Mouse (Mus musculus): ENCODE data around the gene Ccno. TPM values are rescaled to one million over a fixed set of nuclear protein-coding genes. Genes with fewer than 3 reads are reported as not detected.
A peak's percentile ranks its signal among the peaks of the same experiment; 100 is the strongest.
"Not testable (repeated sequence)": the region's sequence is repeated elsewhere in the genome, so short reads cannot be mapped to it uniquely, and the experiment has no call there.

Ccno gene
- polyA plus RNA-seq, 1 experiment from 2014 or later: 0.98 TPM

DNA sequence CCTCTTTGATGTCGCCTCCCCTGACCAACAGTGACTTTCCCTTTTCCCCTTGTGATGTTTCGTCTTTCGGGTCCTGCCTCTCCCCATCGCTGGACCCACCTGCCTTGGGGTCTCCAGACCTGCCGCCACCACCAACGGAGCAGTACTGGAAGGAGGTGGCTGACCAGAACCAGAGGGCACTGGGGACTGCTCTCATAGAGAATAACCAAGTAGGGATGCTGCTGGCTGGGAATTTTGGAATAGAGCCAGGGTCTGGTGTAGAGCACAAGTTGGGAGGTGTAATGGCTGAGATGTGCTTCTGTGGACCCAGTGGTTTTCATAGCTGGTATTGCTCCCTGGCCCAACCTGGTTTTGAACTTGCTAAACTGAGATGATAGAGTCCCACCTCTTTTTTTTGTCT lies 9.8 kb downstream of the Ccno start:
- Histone ChIP-seq H3K9me3 (ENCODE audit: control insufficient read depth, low read length) (no peaks in the 10 kb centered on the region), H3K27me3 (replicated peaks; ENCODE audit: control insufficient read depth, insufficient read depth, low read length) (peaks cover 63% of the 10 kb centered on the region), H3K36me3 (ENCODE audit: control insufficient read depth, insufficient read depth, low read length) (no peaks in the 10 kb centered on the region), H3K4me2 (ENCODE audit: low read length) (no peak overlapping the region), H3K4me3 (ENCODE audit: low read length) (no peak overlapping the region), H3K4me1 (ENCODE audit: control insufficient read depth, insufficient read depth, low read depth, low read length) (peaks cover 17% of the 10 kb centered on the region), H3K27ac (ENCODE audit: low read depth, low read length) (no peak overlapping the region), H3K9ac (ENCODE audit: low read depth, low read length) (no peak overlapping the region)
- WGBS: 65% methylated on average over 6 of the region's 6 CpGs
- ATAC-seq: no peak

DNA sequence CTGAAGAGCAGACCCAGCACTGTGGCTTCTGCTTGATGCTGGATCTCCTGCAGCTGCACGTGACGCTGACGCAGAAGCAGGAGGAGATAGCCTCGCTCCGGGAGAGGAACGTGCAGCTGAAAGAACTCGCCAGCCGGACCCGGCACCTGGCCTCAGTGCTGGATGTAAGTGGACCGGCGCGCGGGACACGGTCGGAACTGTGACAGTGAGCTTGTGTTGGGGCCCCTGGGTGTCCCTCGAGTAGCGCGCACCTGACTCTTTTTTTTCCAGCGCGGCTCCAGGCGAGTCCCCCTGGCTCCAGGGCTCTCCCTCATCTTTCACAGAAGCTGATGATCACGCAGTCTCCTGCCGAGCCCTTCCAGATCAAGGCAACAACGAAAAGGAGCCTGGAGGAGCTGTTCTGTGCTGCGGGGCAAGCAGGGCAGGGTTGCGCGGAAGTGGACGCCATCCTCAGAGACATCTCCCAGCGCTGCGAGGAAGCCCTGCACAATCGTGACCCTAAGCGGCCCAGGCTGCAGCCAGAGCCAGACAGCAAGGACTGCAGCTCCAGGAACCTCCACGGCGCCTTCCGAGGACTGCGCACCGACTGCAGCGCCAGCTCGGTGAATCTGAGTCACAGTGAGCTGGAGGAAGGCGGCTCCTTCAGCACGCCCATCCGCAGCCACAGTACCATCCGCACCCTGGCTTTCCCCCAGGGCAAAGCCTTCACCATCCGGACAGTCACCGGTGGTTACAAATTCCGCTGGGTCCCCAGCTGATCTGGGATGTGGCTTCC lies 11.0 kb downstream of the Ccno start:
- Histone ChIP-seq H3K27ac (ENCODE audit: low read depth, low read length) (0 out of 2 replicates have a peak overlapping the region, but pooled peaks have one; percentile 23), H3K4me2 (ENCODE audit: low read length) (peak overlapping the region; percentile 97), H3K4me1 (ENCODE audit: control insufficient read depth, insufficient read depth, low read depth, low read length) (peaks cover 13% of the 10 kb centered on the region), H3K9me3 (ENCODE audit: control insufficient read depth, low read length) (no peaks in the 10 kb centered on the region), H3K27me3 (replicated peaks; ENCODE audit: control insufficient read depth, insufficient read depth, low read length) (peaks cover 56% of the 10 kb centered on the region), H3K36me3 (ENCODE audit: control insufficient read depth, insufficient read depth, low read length) (no peaks in the 10 kb centered on the region), H3K4me3 (ENCODE audit: low read length) (peak overlapping the region; percentile 56), H3K9ac (ENCODE audit: low read depth, low read length) (peak overlapping the region; percentile 69)
- under 1% methylated on average over 46 of the region's 46 CpGs for WGBS
- ATAC-seq: peak; percentile 68

GRCm38 (mm10) chr13:113000090-113000489 lies 12.5 kb downstream of the Ccno start:
- peaks cover 44% of the 10 kb centered on the region for H3K27me3 ChIP-seq (replicated peaks; ENCODE audit: control insufficient read depth, insufficient read depth, low read length)
- H3K9ac ChIP-seq (ENCODE audit: low read depth, low read length): no peak overlapping the region
- ATAC-seq: no peak
- H3K4me3 ChIP-seq (ENCODE audit: low read length): no peak overlapping the region
- no peaks in the 10 kb centered on the region for H3K36me3 ChIP-seq (ENCODE audit: control insufficient read depth, insufficient read depth, low read length)
- no peak overlapping the region for H3K27ac ChIP-seq (ENCODE audit: low read depth, low read length)
- no peaks in the 10 kb centered on the region for H3K9me3 ChIP-seq (ENCODE audit: control insufficient read depth, low read length)
- 73% methylated on average over 3 of the region's 3 CpGs for WGBS
- peaks cover 7% of the 10 kb centered on the region; the same call in 1 of the 2 replicates for H3K4me1 ChIP-seq (ENCODE audit: control insufficient read depth, insufficient read depth, low read depth, low read length)
- no peak overlapping the region for H3K4me2 ChIP-seq (ENCODE audit: low read length)

DNA sequence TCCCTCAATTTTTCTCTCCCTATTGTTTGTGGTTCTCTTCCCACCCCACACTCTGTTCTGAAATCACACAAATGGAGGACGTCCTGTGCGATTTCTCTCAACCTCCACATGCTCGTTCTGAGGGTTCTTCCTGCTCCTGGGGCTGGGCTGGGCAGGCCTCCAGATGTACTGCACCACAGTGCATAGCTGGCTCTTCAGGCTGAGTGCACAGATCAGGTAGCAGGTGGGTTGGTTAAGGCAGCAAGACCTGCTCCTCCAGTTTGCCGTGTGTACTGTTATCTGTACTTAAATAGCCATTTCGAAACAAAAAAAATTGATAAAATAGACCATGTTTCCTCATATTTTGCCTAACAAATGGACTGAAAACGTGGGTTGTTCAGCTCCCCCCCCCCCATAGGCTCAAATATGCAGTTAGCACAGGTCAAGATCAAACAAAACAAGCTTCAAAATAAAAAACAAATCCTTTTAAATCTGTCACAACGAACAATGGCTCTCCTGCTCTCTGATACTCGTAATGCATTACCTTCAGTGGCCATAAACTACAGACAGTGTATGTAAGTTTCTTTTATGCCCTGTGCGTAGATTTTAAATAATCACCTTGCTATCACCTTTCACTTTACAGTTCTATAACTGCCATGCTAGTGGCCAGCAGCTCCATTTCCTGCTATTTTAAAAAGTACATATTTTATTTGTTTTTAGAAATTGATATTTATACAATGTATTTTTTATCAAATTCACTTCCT lies 13.1 kb downstream of the Ccno start:
- H3K27me3 ChIP-seq (replicated peaks; ENCODE audit: control insufficient read depth, insufficient read depth, low read length): peaks cover 39% of the 10 kb centered on the region
- no peaks in the 10 kb centered on the region for H3K9me3 ChIP-seq (ENCODE audit: control insufficient read depth, low read length)
- no peaks in the 10 kb centered on the region for H3K36me3 ChIP-seq (ENCODE audit: control insufficient read depth, insufficient read depth, low read length)
- no peak overlapping the region for H3K4me3 ChIP-seq (ENCODE audit: low read length)
- 73% methylated on average over 9 of the region's 9 CpGs for WGBS
- no peak overlapping the region for H3K9ac ChIP-seq (ENCODE audit: low read depth, low read length)
- ATAC-seq: no peak
- H3K27ac ChIP-seq (ENCODE audit: low read depth, low read length): no peak overlapping the region
- H3K4me1 ChIP-seq (ENCODE audit: control insufficient read depth, insufficient read depth, low read depth, low read length): peaks cover 7% of the 10 kb centered on the region; the same call in 1 of the 2 replicates
- no peak overlapping the region for H3K4me2 ChIP-seq (ENCODE audit: low read length)

GRCm38 (mm10) chr13:113012683-113013082 lies 25.1 kb downstream of the Ccno start:
- no peak overlapping the region for H3K4me2 ChIP-seq (ENCODE audit: low read length)
- H3K4me3 ChIP-seq (ENCODE audit: low read length): no peak overlapping the region
- H3K27me3 ChIP-seq (replicated peaks; ENCODE audit: control insufficient read depth, insufficient read depth, low read length): no peaks in the 10 kb centered on the region
- no peaks in the 10 kb centered on the region for H3K4me1 ChIP-seq (ENCODE audit: control insufficient read depth, insufficient read depth, low read depth, low read length)
- no peaks in the 10 kb centered on the region for H3K36me3 ChIP-seq (ENCODE audit: control insufficient read depth, insufficient read depth, low read length)
- WGBS: 83% methylated on average over 6 of the region's 6 CpGs
- no peak overlapping the region for H3K9ac ChIP-seq (ENCODE audit: low read depth, low read length)
- H3K27ac ChIP-seq (ENCODE audit: low read depth, low read length): no peak overlapping the region
- ATAC-seq: no peak
- no peaks in the 10 kb centered on the region for H3K9me3 ChIP-seq (ENCODE audit: control insufficient read depth, low read length)

- H3K9ac ChIP-seq (ENCODE audit: low read depth, low read length); ATAC-seq; H3K4me3 ChIP-seq (ENCODE audit: low read length); H3K4me1 ChIP-seq (ENCODE audit: control insufficient read depth, insufficient read depth, low read depth, low read length); H3K27me3 ChIP-seq (replicated peaks; ENCODE audit: control insufficient read depth, insufficient read depth, low read length); H3K9me3 ChIP-seq (ENCODE audit: control insufficient read depth, low read length); H3K27ac ChIP-seq (ENCODE audit: low read depth, low read length); H3K36me3 ChIP-seq (ENCODE audit: control insufficient read depth, insufficient read depth, low read length): not testable (repeated sequence)
- WGBS: 52% methylated on average over 18 of the region's 20 CpGs
- H3K4me2 ChIP-seq (ENCODE audit: low read length): peak overlapping the region; percentile 26
Measured at GRCm38 (mm10) chr13:113013174-113013953, 25.8 kb downstream of the Ccno start.

DNA sequence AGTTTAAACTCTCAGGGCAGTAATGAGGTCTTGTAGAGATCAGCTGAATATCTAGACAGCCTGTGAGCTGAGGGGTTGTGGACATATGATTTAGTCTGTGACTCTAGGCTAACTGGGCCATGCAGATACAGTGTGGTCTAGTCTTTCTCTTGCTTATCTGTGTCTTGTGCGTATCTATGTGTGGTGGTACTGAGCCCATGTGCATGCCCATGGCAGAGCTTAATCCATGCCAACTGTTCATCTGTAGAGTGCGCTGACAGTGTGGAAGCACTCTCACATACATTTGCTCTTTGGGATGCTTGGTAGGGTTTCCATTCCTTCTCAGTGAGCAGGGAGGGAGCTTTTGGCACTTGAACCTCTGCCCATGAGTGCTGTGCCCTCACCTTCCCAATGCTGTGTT lies 33.9 kb downstream of the Ccno start:
- WGBS: 76% methylated on average over 2 of the region's 2 CpGs
- H3K27ac ChIP-seq (ENCODE audit: low read depth, low read length): no peak overlapping the region
- no peak overlapping the region for H3K9ac ChIP-seq (ENCODE audit: low read depth, low read length)
- H3K4me2 ChIP-seq (ENCODE audit: low read length): no peak overlapping the region
- H3K9me3 ChIP-seq (ENCODE audit: control insufficient read depth, low read length): no peaks in the 10 kb centered on the region
- H3K36me3 ChIP-seq (ENCODE audit: control insufficient read depth, insufficient read depth, low read length): no peaks in the 10 kb centered on the region
- no peaks in the 10 kb centered on the region for H3K27me3 ChIP-seq (replicated peaks; ENCODE audit: control insufficient read depth, insufficient read depth, low read length)
- no peak for ATAC-seq
- H3K4me1 ChIP-seq (ENCODE audit: control insufficient read depth, insufficient read depth, low read depth, low read length): no peaks in the 10 kb centered on the region
- H3K4me3 ChIP-seq (ENCODE audit: low read length): no peak overlapping the region

- H3K36me3 ChIP-seq (ENCODE audit: control insufficient read depth, insufficient read depth, low read length): no peaks in the 10 kb centered on the region
- no peak for ATAC-seq
- no peak overlapping the region for H3K27ac ChIP-seq (ENCODE audit: low read depth, low read length)
- no peaks in the 10 kb centered on the region for H3K9me3 ChIP-seq (ENCODE audit: control insufficient read depth, low read length)
- H3K4me1 ChIP-seq (ENCODE audit: control insufficient read depth, insufficient read depth, low read depth, low read length): no peaks in the 10 kb centered on the region
- H3K4me3 ChIP-seq (ENCODE audit: low read length): no peak overlapping the region
- WGBS: 73% methylated on average over 8 of the region's 8 CpGs
- H3K27me3 ChIP-seq (replicated peaks; ENCODE audit: control insufficient read depth, insufficient read depth, low read length): no peaks in the 10 kb centered on the region
- H3K9ac ChIP-seq (ENCODE audit: low read depth, low read length): no peak overlapping the region
- no peak overlapping the region for H3K4me2 ChIP-seq (ENCODE audit: low read length)
Measured at GRCm38 (mm10) chr13:113022467-113022866, 34.9 kb downstream of the Ccno start.
